Mouse (Mus musculus): ENCODE measurements around the gene Itih4.

Gene Itih4

GRCm38 (mm10) chr14:30878958-30879571 is 7.2 kb upstream of the Itih4 start, which contains the start of gene Mustn1:
Mustn1 (plus strand) TSS chr14:30879200.
- no peak for DNase-seq (ENCODE audit: low read depth in 2 of 2, low spot score in 2 of 2)

GRCm38 (mm10) chr14:30879794-30880193 is 6.5 kb upstream of the Itih4 start:
- DNase-seq (ENCODE audit: low read depth in 2 of 2, low spot score in 2 of 2) = no peak

DNA sequence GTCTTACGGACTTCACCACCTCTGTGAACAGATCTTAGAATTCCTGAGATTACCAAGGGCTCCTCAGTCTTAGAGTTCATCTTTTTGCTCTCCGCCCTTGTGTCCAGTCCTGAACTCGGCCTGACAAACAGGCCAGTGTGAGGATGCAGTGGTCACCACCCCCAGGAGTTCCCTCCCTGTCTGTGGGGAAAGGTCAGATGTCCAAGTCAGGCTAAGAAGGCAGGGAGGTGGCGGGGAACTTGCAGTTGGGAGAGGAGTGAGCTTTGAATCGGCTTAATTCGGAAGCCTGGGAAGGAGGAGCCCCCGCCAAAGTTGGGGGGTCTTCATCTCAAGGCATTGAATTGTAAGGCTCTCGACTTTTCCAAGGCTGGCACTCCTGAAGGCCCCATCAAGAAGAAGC is 6.0 kb upstream of the Itih4 start:
- no peak for DNase-seq (ENCODE audit: low read depth in 2 of 2, low spot score in 2 of 2)

DNA sequence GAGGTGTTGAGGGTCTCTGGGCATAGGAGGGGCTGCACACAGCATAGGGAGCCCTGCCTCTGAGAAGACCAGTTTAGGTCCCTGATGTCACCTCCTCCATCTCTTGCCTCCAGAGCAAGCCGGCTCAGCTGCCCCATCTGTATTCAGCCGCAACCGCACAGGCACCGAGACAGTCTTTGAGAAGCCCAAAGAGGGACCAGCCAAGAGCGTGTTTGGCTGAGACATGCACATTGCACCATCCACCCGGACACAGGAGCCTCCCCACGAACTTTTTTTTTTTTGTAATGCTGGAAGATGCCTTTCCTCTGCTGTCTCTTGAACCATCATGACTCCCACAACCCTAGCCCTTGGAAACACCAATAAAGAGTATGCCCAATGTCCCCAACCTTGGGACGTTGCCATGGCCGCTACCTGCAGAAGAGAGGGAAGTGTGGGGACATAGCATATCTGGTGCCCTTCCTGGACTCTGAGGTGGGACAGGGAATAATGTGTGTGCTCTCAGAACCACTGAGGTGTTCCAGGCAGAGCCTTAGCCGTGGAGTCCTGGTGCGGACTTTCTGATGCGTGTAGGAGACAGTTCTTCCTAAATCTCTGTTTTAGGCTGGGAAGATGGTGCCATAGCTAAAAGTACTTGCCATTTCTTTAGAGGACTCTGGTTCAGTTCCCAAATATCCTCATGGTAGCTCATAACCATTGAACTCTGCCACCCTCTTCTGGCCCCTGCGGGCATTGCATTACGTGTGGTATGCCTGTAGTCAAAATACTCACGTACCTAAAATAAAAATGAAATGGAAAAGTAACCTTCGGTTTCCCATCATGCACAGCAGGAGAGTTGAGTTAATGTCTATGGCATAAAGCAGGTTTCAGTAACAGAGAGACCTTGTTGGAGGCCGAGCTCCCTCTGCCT is 5.2 kb upstream of the Itih4 start:
- no peak for DNase-seq (ENCODE audit: low read depth in 2 of 2, low spot score in 2 of 2)

DNA sequence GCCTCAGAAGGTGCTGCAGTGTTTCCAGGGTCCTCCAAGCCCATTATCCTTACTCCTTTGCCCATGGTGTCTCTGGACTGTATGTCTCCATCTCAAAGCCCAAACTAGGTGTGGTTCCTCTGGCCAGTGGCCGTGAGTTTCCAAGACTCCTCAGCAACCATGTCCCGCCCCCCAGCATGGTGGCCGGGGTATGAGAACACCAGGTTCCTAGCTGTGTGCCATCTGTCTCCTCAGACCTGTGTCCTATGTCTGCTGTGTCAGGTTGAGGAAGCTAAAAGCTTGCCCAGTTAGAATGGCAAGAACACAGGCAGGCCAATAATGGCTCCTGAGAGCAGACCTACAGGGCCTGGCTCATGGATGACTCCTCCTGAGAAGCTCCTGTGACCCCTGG is 4.6 kb upstream of the Itih4 start:
- DNase-seq (ENCODE audit: low read depth in 2 of 2, low spot score in 2 of 2) = no peak

DNA sequence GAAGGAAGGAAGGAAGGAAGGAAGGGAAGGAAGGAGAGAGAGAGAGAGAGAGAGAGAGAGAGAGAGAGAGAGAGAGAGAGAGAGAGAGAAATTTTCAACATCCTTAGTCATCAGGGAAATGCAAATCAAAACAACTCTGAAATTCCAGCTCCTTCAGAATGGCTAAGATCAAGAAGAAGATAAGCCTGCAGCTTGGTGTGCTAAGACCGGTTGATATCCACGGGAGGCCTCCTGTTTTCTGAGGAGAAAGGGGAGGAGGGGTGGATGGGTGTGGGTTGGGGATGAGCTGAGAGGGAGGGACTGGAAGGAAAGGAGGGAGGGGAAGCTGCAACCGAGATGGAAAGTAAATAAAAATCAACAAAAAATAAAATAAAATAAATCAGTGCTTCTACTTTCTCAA is 978 bp upstream of the Itih4 start:
- DNase-seq (ENCODE audit: low read depth in 2 of 2, low spot score in 2 of 2) = no peak

GRCm38 (mm10) chr14:30888271-30888732 is 2.0 kb downstream of the Itih4 start:
- no peak for DNase-seq (ENCODE audit: low read depth in 2 of 2, low spot score in 2 of 2)

GRCm38 (mm10) chr14:30899972-30900371 is 13.7 kb downstream of the Itih4 start:
- no peak for DNase-seq (ENCODE audit: low read depth in 2 of 2, low spot score in 2 of 2)

DNA sequence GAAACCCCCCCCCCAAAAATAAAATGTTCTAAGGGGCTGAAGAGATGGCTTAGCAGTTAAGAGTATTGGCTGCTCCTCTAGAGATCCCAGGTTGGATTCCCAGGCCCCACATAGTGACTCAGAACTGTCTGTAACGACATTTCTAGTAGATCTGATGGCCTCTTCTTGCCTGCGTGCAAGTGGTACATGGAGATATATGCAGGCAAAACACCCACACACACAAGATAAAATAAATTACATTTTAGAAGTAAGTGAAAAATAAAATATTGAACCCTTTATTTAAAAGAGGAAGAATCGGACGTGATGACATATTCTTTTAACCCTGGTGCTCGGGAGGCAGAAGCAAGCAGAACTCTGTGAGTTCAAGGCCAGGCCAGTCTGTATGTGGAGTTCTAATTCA is 16.4 kb downstream of the Itih4 start:
- no peak for DNase-seq (ENCODE audit: low read depth in 2 of 2, low spot score in 2 of 2)

GRCm38 (mm10) chr14:30903036-30903435 is 16.8 kb downstream of the Itih4 start:
- DNase-seq (ENCODE audit: low read depth in 2 of 2, low spot score in 2 of 2) = no peak

DNA sequence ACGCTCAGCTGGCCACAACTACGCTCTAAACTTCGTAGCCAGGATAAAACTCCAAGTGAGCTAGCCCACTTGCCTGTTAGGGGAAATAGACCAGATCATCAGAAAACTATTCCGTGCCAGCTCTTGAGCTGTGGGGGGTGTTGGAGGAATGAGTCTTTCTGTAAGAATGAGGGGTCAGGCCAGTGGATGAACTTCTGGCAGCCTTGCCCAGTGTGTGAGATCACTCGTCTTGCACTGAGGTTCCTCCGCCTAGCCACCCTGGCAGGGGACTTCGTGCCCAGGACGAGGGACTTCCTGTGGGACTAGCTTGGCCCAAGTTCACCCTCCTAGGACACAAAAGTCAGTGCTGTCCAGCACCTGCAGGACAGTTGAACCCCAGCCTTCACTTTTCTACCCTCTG is 18.0 kb downstream of the Itih4 start:
- no peak for DNase-seq (ENCODE audit: low read depth in 2 of 2, low spot score in 2 of 2)

GRCm38 (mm10) chr14:30906001-30906400 is 19.7 kb downstream of the Itih4 start:
- no peak for DNase-seq (ENCODE audit: low read depth in 2 of 2, low spot score in 2 of 2)

GRCm38 (mm10) chr14:30907814-30908265 is 21.6 kb downstream of the Itih4 start:
- no peak for DNase-seq (ENCODE audit: low read depth in 2 of 2, low spot score in 2 of 2)

DNA sequence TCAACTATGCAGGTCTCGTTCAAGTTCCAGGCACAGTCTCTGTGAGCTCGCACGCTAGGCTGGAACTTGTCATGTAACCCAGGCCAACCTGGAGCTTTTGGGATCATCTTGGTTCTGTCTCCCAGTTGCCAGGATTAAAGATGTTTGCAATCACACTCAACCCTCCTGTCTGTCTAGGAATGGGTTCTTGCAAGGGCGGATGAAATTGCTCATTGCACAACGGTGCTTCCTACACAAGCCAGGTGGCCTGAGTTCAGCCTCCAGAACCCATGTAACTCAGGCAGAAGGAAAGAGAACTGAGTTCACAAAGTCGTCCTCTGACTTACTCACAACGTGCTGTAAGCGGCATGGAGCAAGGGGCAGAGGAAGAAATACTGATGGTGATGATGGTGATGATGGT is 24.9 kb downstream of the Itih4 start:
- DNase-seq (ENCODE audit: low read depth in 2 of 2, low spot score in 2 of 2) = no peak

DNA sequence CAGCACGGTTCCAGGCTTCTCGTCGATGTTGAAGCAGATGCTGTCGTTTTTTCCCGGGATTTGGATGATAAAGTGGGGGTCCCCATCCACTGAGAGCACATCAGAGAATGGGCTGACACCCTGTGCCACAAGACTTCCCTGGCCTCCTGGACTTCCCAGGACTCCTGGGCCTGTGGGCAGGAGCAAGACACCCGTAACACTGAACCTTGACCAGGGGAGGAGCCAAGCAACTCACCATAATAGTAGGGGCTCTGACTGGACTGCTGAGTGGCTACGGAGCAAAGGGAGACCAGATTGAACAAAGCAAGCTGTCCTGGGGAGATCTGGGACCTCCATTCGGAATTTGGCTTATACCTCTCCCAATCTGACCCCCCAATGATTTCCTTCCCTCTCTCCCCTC is 26.4 kb downstream of the Itih4 start:
- DNase-seq (ENCODE audit: low read depth in 2 of 2, low spot score in 2 of 2) = no peak

GRCm38 (mm10) chr14:30913404-30913803 is 27.1 kb downstream of the Itih4 start:
- DNase-seq (ENCODE audit: low read depth in 2 of 2, low spot score in 2 of 2) = no peak

- DNase-seq (ENCODE audit: low read depth in 2 of 2, low spot score in 2 of 2) = no peak
Observed at GRCm38 (mm10) chr14:30916516-30916915, 30.2 kb downstream of the Itih4 start.

DNA sequence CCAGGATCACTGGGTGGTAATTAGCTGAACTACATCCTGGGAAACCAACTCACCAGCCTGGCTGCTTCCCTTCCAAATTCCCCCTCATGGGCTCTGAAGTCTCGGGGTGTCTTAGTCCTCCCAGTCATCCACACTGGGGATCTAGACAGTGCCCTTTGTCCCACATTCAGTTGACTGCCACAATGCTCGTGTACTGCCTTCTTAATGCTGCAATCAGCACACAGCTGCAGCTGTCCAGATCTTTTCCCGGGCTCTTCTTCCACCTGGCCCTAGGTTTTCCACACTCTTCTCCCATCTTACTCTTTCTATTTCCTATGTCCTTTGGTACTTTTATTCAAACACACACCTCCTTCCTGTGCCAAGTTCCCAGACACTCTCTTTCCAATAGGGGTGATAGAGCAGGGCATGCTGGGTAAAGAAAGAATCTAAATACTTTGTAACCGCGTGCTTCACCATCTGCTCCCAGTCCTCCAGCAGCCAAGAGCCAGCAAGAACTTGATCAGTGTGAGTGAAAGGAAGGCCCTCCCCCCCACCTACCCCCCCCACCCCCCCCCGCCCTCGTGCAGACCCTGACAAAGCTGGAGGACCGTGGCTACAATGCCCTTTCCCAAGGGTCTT is 35.9 kb downstream of the Itih4 start:
- no peak for DNase-seq (ENCODE audit: low read depth in 2 of 2, low spot score in 2 of 2)

GRCm38 (mm10) chr14:30923375-30924105 is 37.3 kb downstream of the Itih4 start, which contains the start of gene Itih3:
Itih3 (minus strand) TSS chr14:30923760.
- no peak for DNase-seq (ENCODE audit: low read depth in 2 of 2, low spot score in 2 of 2)

DNA sequence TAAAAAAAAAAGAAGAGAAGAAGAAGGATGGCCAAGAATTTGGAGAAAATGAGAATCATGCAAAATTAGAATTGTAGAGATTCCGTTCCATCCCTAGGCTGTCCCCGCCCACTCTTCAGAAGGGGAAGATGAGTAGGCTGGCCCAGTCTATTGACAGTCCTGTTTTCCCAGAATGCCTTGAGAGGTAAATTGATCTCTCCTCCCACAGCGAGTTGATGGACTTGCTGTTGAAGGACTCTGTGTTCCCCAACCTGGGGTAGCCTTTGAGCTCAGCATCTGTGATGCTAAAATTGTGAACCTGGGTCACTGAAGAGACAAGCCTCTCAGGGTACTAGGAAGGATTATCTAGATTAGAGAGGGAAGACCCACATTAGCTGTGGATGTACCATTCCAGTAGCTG is 39.2 kb downstream of the Itih4 start:
- DNase-seq (ENCODE audit: low read depth in 2 of 2, low spot score in 2 of 2) = no peak

- no peak for DNase-seq (ENCODE audit: low read depth in 2 of 2, low spot score in 2 of 2)
Observed at GRCm38 (mm10) chr14:30930386-30930785, 44.1 kb downstream of the Itih4 start.
